Mouse (Mus musculus): ENCODE measurements around the gene Accs.

GRCm38 (mm10) chr2:93877005-93877404 lies 27.3 kb upstream of the Accs start:
- TF ChIP-seq CTCF (IDR thresholded peaks at IDR 0.05; ENCODE audit: borderline replicate concordance, extremely low read depth, insufficient read depth, insufficient read length) (no peak), POLR2A (IDR thresholded peaks at IDR 0.05; ENCODE audit: borderline replicate concordance, extremely low read depth, insufficient read depth, insufficient read length, poor library complexity, severe bottlenecking) (no peak)
